Mouse (Mus musculus) myocyte (in vitro differentiated cells): ENCODE results near the gene Hemgn. TPM values are rescaled to one million over a fixed set of nuclear protein-coding genes. Genes with fewer than 3 reads are reported as not detected.

Source experiments
- H3K27me3 ChIP-seq: one replicate; pipeline ENCODE4 v1.6.1; 2011; ENCODE audit not compliant: control insufficient read depth, insufficient read depth, insufficient read length
- H3K36me3 ChIP-seq: one replicate; pipeline ENCODE4 v1.6.1; 2011; ENCODE audit not compliant: control insufficient read depth, insufficient read depth
- H3K4me2 ChIP-seq: one replicate; pipeline ENCODE4 v1.6.1; 2011; ENCODE audit warnings: low read depth, control low read depth
- H3K4me3 ChIP-seq: one replicate; pipeline ENCODE4 v1.5.1; 2011; ENCODE audit warnings: mild to moderate bottlenecking, control low read depth, moderate library complexity
- H3K79me2 ChIP-seq: one replicate; pipeline ENCODE4 v1.6.1; 2011; ENCODE audit not compliant: control insufficient read depth, insufficient read depth
- H3ac ChIP-seq: one replicate; pipeline ENCODE4 v1.6.1; 2011; ENCODE audit not compliant: control insufficient read depth, insufficient read length
- CEBPB ChIP-seq: IDR thresholded peaks from 2 replicates; pipeline ENCODE4 v1.6.1; 2011; ENCODE audit warnings: mild to moderate bottlenecking, moderate library complexity; ENCODE audit not compliant: poor library complexity, insufficient read depth, severe bottlenecking
- E2F4 ChIP-seq: IDR thresholded peaks from one replicate; pipeline ENCODE4 v1.6.1; 2011; ENCODE audit warnings: mild to moderate bottlenecking, control low read depth, moderate library complexity; ENCODE audit not compliant: insufficient read depth
- MAX ChIP-seq: IDR thresholded peaks from one replicate; pipeline ENCODE4 v1.6.1; 2011; ENCODE audit warnings: low read depth, mild to moderate bottlenecking, control low read depth
- MYOD1 ChIP-seq, 3 experiments: IDR thresholded peaks; one replicate each; pipeline ENCODE4 v1.6.1; 2011; ENCODE audit warnings: control low read depth in 2 of 3, low read depth in 2 of 3, mild to moderate bottlenecking in 2 of 3, moderate library complexity in 1 of 3; ENCODE audit not compliant: insufficient read length in 2 of 3, control insufficient read depth in 1 of 3
- MYOG ChIP-seq, 3 experiments: IDR thresholded peaks; one replicate each; pipeline ENCODE4 v1.6.1; 2011; ENCODE audit warnings: control low read depth in 2 of 3, low read depth in 2 of 3, mild to moderate bottlenecking in 2 of 3; ENCODE audit not compliant: insufficient read length in 2 of 3, control insufficient read depth in 1 of 3, insufficient read depth in 1 of 3
- POLR2A ChIP-seq: IDR thresholded peaks from one replicate; pipeline ENCODE4 v1.6.1; 2011; ENCODE audit warnings: low read depth, mild to moderate bottlenecking, control low read depth, moderate library complexity; ENCODE audit not compliant: insufficient read length
- POLR2AphosphoS2 ChIP-seq: IDR thresholded peaks from one replicate; pipeline ENCODE4 v1.6.1; 2011; ENCODE audit warnings: low read depth, control low read depth; ENCODE audit not compliant: insufficient read length
- REST ChIP-seq: IDR thresholded peaks from one replicate; pipeline ENCODE4 v1.6.1; 2011; ENCODE audit warnings: mild to moderate bottlenecking, control low read depth, moderate library complexity; ENCODE audit not compliant: insufficient read depth, insufficient read length
- SRF ChIP-seq: IDR thresholded peaks from one replicate; pipeline ENCODE4 v1.6.1; 2011; ENCODE audit warnings: low read depth; ENCODE audit not compliant: control insufficient read depth, insufficient read length
- TCF12 ChIP-seq: IDR thresholded peaks from one replicate; pipeline ENCODE4 v1.6.1; 2011; ENCODE audit warnings: mild to moderate bottlenecking, control low read depth; ENCODE audit not compliant: poor library complexity, insufficient read depth, severe bottlenecking
- TCF3 ChIP-seq: IDR thresholded peaks from one replicate; pipeline ENCODE4 v1.6.1; 2011; ENCODE audit warnings: low read depth, control low read depth; ENCODE audit not compliant: insufficient read length
- USF1 ChIP-seq: IDR thresholded peaks from one replicate; pipeline ENCODE4 v1.6.1; 2011; ENCODE audit warnings: low read depth, mild to moderate bottlenecking, control low read depth, moderate library complexity
- polyA plus RNA-seq: library from polyadenylated mRNA; unstranded; fragments of >200 nt; fragmentation: generic; extraction: Trizol; gene quantifications from one replicate; pipeline ENCODE4 v1.2.1, GENCODE M21; 2012; ENCODE audit warnings: missing spikeins

Hemgn gene
- polyA plus RNA-seq, 1 experiment, result not detected

DNA sequence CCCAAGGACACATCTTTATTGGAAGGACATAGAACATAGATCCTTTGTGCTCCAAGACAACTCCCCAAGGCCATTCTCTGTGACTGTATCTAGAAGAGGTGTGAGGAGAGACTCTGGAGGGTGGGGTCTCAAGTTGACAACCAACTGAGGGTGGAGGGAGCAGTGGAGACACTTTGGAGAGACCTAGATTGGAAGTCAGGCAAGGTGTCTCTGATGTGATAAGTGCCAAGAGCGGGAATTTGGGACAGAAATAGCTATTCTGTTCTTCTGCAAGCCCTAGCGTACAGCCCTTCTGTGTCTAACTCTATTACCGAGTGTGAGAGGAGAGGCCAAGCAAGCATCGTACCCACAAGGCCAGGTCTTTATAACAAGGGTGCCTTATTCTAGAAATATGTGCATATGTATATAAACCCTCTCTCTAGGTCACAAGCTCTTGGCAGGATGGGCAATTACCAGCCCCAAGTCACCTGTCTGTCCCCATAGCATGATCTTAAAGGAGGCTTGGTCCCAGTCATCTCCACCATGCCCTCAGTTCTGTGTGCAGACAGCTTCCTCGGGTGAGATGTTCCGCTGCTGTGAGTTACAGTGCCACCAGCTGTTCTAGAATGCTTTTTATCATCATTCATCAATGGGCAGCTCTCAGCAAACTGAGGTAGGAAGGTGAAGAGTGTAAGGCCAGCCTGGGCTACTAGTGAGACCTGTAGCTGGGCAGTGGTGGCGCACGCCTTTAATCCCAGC is 6.2 kb downstream of the Hemgn start:
- Histone ChIP-seq H3K79me2 (no peaks in the 10 kb centered on the region), H3K27me3 (peaks cover 61% of the 10 kb centered on the region), H3ac (no peak overlapping the region), H3K4me3 (no peak overlapping the region), H3K4me2 (no peak overlapping the region), H3K36me3 (no peaks in the 10 kb centered on the region)
- TF ChIP-seq SRF (no peak), USF1 (no peak), TCF3 (no peak), MAX (no peak), CEBPB (no peak), REST (no peak), TCF12 (no peak), POLR2AphosphoS2 (no peak), MYOG (IDR thresholded peaks at IDR 0.05; ENCODE audit: control insufficient read depth in 1 of 3, insufficient read depth in 1 of 3, insufficient read length in 2 of 3, low read depth in 2 of 3) (no peak), MYOD1 (IDR thresholded peaks at IDR 0.05; ENCODE audit: control insufficient read depth in 1 of 3, insufficient read length in 2 of 3, low read depth in 2 of 3) (no peak), POLR2A (no peak), E2F4 (no peak)

DNA sequence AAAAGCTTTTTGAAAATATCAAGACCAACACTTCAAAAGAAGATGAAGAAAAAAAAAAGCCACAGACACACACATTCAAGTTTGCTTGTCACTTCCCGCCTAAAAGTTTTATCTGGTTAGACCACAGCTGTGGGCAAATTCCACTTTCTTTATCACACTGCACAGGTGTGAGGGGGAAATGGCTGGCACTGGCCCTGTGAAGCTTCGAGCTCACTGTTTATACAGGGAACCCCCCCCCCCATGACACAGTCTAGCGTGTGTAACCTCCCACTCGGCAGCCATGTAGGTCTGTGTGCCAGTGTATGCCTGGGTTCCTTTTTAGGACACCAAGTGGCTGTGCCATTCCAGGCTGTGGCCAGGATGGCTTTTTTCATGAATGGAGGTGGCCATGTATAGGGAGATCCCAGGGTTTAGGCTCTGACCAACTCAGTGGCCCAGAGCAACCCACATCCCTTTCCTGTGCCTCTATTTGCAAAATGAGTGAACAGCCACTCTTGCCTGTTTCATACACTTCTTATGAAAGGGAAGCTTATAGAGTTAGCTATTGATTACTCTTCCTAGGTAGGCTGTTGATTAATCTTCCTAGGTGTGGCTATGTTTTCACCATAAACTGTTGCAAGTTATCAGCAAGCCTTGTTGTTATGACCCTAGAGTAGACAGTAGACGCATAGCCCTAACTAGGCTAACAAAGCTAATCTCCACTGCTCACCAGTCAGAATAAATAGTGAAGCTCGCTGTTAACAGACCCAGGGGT is 9.1 kb downstream of the Hemgn start:
- H3K36me3 ChIP-seq, result no peaks in the 10 kb centered on the region
- TF ChIP-seq REST (no peak), SRF (no peak), POLR2A (no peak), MYOD1 (IDR thresholded peaks at IDR 0.05; ENCODE audit: control insufficient read depth in 1 of 3, insufficient read length in 2 of 3, low read depth in 2 of 3) (no peak), POLR2AphosphoS2 (no peak), CEBPB (no peak), USF1 (no peak), TCF12 (no peak), MAX (no peak), E2F4 (no peak), TCF3 (no peak), MYOG (IDR thresholded peaks at IDR 0.05; ENCODE audit: control insufficient read depth in 1 of 3, insufficient read depth in 1 of 3, insufficient read length in 2 of 3, low read depth in 2 of 3) (no peak)
- no peak overlapping the region for H3K4me3 ChIP-seq
- H3ac ChIP-seq, result no peak overlapping the region
- H3K4me2 ChIP-seq, result no peak overlapping the region
- no peaks in the 10 kb centered on the region for H3K79me2 ChIP-seq
- H3K27me3 ChIP-seq, result peaks cover 36% of the 10 kb centered on the region

DNA sequence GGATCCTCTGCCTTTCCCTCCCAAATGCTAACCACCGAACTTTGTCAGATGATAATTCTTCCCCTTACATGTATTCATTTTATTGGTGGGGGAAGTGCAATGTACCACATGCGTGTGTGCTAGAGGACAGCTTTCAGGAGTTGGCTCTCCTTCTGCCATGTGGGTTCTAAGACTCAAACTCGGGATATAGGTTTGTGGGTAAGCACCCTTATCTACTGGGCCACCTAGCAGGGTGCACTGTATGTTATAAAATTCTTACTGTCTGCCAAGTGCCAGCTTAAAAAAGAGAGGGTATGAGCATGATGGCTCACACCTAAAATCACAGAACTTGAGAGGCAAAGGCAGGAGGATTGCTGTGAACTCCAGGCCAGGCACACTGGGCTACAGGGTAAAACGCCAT is 14.5 kb downstream of the Hemgn start:
- no peaks in the 10 kb centered on the region for H3K79me2 ChIP-seq
- H3K36me3 ChIP-seq, result no peaks in the 10 kb centered on the region
- no peak overlapping the region for H3K4me3 ChIP-seq
- TF ChIP-seq POLR2AphosphoS2 (no peak), POLR2A (no peak), MYOG (IDR thresholded peaks at IDR 0.05; ENCODE audit: control insufficient read depth in 1 of 3, insufficient read depth in 1 of 3, insufficient read length in 2 of 3, low read depth in 2 of 3) (no peak), TCF3 (no peak), TCF12 (no peak), MYOD1 (IDR thresholded peaks at IDR 0.05; ENCODE audit: control insufficient read depth in 1 of 3, insufficient read length in 2 of 3, low read depth in 2 of 3) (no peak), USF1 (no peak), MAX (no peak), REST (no peak), SRF (no peak), E2F4 (no peak), CEBPB (no peak)
- H3K4me2 ChIP-seq, result no peak overlapping the region
- H3K27me3 ChIP-seq, result peaks cover 30% of the 10 kb centered on the region
- no peak overlapping the region for H3ac ChIP-seq

DNA sequence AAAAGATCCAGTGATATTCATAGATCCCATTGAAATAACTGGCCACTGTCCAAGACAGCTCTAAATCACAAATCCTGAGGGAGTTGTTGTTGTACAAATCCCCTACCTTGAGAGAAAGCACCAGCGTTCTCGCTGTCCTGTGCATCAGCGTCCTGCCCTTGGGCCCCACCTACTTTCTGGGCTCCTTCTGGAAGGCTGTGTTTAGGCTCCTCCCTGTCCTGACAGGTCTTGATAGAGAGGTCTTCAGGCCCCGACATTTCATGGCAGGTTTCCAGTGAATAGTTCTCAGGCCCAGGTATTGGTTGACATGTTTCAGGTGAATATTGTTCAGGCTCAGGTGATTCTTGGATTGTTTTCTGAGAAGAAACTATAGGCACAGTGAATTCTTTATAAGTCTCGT is 17.6 kb downstream of the Hemgn start:
- H3K4me3 ChIP-seq, result no peak overlapping the region
- no peaks in the 10 kb centered on the region for H3K36me3 ChIP-seq
- no peak overlapping the region for H3K4me2 ChIP-seq
- no peak for TF ChIP-seq TCF12
- TF ChIP-seq CEBPB, result no peak
- peaks cover 24% of the 10 kb centered on the region for H3K27me3 ChIP-seq
- no peak overlapping the region for H3ac ChIP-seq
- no peaks in the 10 kb centered on the region for H3K79me2 ChIP-seq
